Mouse (Mus musculus) right cerebral cortex, postnatal 14 days (tissue): Measurements from ENCODE around the gene Gmeb2.

Source experiments
- DNase-seq: peaks from one replicate; pipeline ENCODE4 v3.0.0; 2022

Gene Gmeb2

DNA sequence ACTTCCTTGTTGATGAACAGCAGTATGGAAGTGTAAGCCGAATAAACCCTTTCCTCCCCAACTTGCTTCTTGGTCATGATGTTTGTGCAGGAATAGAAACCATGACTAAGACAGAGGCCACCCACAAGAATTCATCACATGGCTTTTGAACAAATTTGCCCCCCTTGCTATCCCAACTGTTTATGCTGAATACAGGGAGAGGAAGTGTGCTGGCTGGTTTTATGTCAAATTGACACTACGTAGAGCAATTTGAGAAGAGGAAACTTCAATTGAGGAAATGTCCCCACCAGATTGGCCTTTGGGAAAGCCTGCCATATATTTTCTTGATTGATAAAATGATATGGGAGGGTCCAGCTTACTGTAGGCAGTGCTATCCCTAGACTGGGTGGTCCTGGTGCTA is 14.0 kb downstream of the Gmeb2 start:
- DNase-seq = no peak

DNA sequence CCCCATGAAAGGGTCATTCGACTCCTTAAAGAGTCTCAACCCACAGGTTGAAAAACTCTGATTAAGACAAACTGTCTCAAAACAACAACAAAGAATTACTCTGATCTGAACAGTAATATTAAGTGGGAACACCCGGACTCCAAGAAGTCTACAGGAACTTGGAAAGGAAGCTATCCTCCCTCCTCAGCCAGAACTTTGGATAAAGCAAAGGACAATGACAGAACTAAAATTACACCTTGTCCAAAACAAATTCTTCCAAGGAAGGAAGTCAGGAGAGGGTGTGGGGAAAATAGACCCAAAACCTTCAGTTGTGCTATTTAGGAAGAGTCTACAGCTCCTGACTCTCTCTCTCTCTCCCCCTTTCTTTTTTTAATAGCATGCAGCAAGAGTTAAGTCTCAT is 15.7 kb downstream of the Gmeb2 start:
- DNase-seq = no peak

DNA sequence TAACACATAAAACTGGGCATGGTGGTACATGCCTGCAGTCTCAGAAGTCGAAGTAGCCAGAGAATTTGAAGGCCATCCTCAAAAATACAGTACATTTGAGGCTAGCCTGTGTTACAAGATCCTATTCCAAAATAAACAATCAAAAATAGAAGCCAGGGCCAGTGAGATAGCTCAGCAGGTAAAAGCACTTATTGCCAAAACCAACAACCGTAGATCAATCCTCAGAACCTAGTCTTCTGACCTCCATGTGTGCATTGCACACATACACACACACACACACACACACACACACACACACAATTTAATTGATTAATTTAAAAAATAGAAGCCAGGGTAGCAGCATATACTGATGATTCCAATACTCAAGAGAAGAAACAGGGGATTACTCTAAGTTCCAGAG is 21.0 kb downstream of the Gmeb2 start:
- no peak for DNase-seq

DNA sequence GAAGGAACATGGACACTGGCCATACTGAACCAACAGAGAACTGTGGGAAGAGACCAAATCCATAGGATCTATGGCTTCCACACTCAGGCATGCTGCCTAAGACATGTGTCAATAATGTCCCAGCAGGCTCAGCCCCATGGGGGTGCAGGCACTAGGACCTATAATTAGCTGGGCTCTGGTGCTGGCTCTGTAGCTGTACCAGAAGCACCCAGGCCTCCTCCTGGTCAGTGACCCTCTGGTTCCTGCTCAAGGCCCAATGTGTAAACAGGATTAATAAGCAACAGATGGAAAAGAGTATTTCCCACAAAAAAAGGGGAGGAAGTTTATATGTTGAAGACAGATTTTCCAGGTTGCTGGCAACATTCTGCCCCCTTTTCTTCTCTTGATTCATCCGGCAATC is 34.6 kb downstream of the Gmeb2 start:
- DNase-seq = no peak

DNA sequence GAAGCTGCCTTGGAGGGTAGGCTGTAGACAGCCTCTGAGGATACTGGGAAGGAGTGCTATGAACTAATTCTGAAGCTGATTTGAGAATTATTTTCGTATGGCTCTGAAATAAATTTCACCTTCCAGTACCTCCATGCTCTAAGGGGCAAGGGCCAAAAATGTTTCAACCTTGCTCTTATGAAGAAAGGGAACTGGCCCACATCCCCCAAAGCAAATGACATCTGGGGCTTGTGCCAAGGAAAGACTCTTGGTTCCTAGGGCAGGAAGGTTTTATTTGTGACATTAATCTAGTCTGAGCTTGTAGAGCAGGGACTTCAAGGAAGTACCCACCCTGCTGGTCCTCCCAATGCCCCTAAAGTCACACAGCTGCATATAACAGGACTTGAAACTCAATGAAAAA is 36.0 kb downstream of the Gmeb2 start:
- DNase-seq = no peak

DNA sequence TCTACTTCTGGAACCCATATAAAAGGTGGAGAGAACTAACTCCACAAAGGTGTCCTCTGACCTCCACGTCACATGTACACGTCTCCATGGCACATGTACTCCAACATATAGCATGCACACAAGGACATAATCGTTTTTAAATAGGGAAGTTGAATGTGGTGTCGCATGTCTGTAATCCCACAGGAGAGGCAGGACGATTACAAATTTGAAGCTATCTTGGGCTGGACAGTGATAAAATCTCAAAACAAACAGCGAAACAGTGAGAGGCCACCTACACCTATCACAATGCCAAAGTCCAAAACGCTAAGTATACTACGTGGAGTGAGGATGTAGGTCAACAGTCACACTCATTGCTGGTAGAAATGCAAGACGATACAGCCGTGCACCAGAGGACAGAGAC is 38.6 kb downstream of the Gmeb2 start:
- DNase-seq = no peak

DNA sequence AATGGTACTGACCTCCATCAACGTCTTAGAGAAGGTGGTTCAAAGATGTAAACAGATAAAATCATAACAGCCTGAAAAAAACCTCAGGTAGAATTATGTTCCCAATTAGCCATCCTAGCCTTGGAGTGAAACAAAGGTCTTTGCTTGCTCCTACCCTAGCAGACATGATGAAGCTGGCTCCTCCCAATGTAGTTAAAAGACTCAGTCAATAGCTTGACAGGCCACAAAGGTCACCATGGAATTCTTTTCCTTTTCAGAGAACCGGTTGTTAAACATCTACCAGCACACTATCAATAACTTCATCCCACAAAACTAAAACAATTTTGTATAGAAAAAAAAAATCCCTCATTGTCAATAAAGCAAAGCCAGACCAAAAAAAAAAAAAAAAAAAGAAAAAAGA is 42.8 kb downstream of the Gmeb2 start:
- no peak for DNase-seq

DNA sequence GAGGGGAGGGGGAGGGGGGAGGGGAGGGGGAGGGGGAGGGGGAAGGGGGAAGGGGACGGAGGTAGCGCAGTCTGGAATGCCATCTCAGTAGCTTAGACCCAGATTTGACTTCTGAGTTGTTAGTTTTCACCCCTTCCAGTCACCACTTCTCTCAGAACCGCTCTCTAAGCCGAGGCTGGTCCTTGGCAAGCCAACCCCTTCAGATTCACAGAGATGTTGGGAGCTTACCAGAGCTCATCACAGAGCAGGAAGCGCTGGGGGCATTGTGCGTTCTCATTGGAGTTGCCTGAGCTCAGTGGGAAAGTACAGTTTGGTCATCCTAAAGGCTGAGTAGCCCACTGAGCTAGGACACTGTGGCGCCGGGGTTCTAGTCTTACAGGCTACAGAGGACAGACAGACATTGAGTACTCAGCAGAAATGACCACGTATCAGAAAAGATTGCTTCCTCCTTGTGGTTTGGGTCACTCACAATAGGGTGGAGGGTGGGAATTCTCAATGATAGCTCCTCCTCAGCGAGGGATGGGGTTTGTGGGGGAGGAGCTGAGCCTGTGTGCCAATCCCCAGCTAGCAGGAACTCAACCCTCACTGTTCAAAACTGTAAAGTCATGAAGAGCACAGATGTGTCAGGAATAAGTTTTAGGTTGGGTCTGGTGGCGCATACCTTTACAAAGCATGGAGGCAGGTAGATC is 44.0 kb downstream of the Gmeb2 start:
- no peak for DNase-seq

DNA sequence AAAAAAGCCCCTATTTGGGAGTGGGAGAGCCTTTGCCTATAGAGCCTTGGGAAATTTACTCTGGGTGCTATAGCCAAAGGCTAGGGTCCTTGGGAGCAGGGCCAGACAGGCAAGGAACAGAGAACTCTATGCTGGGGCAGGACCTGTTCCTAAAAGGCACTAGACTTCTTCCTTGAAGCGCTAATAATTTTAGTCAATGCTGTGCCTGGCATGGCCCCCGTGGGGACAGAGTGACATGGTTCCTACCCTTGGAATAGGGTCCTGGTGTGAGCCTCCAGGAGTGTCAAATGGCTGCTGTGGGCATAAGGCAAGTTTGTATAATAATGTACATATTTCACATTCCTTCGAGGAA is 45.5 kb downstream of the Gmeb2 start:
- no peak for DNase-seq

DNA sequence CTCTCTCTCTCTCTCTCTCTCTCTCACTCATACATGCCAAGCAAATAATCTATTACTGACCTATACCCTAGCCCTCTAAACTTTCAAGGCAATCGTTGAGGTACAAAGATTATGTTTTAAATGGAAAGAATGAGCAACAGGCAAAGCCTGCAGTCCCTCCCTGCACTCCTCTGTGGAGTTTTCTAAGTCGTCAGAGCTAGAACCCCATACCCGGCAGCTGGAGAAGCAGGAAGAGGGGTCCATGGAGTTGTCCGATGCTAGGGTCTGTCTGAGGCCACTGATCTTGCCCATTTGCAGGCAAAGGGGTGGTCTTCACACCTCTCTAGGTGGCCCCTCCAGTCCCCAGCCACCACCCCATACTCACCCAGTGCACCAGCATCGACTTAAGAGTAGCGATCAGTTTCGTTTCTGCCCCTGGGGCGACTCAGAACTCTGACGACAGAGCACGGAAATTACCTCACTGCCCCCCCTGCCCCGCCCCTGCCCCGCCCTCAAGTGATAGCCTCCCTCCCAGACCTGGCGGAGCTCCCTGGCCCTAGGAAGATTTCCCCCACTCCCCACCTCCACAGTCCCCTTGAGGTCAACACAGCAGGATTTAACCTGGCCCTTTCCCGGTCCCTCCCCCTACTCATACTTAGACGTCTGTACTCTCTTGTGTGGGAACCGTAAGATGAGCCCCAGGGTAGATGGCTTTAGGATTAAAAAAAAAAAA is 46.1 kb downstream of the Gmeb2 start, which contains the start of gene Helz2:
TSS of gene Helz2 (minus strand) at position 426 of the 712 bp plus-strand sequence.
- DNase-seq = no peak

DNA sequence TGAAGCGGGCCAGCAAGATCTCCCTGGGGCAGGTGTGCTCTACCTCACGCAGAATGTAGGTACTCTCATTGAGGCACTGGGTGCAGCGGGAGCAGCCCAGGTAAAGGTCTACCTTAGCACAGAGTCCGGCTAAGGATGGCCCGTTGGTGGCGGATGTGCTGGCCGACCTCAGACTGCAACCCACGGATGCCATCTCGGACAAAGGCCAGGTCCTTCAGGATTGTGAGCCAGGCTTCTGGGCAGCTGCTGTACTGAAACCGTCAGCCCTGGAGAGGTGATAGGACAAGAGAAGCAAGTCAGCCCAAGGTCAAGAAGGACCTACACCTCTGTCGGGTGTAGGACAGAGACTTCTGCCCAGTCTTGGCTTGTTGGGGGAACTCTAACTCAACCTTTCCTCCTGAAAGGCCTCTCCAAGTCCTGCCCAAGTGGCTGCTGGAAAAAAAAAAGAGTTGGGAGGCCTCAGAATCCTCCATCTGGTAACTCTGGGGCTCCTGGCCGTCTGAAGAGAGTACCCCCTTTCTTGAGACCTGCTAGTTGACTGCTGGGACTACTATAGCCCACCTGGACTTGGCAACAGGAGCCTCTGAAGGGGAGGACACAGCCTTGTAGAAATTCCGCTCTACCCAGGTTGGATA is 46.9 kb downstream of the Gmeb2 start:
- DNase-seq = no peak

DNA sequence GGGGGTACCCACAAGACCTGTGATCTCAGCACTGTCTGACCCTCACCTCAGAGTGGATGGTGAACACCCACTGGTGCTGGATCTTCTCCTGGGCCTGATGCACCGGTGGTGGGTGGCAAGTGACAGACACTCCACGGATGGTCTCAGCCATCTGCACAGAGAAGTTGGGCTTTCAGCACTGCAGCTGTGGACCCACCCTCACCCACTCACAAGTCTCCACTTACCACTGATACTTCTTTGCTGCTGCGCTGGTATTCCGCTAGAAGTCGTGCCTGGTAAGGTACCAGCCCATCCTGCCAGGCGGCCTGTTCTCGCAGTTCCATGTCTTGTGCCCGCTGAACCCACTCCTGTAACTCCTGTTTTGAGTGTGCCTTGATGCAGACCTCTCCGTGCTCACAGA is 48.6 kb downstream of the Gmeb2 start:
- DNase-seq = no peak

DNA sequence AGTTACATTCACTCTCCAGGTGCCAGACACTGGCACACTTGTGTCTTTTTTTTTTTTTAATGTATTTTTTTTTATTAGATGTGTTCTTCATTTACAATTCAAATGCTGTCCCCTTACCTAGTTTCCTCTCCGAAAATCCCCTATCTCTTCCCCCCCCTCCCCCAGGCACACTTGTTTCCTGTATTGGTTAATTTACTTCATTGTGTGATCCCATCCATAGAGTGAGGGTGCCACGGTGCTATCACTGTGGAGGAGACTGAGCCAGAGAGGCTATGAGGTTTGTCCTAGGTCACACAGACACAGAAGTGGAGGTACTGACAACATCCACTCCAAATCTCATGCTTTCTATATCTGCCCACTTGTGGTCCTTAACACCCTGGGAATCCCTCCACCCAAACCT is 49.0 kb downstream of the Gmeb2 start:
- no peak for DNase-seq

DNA sequence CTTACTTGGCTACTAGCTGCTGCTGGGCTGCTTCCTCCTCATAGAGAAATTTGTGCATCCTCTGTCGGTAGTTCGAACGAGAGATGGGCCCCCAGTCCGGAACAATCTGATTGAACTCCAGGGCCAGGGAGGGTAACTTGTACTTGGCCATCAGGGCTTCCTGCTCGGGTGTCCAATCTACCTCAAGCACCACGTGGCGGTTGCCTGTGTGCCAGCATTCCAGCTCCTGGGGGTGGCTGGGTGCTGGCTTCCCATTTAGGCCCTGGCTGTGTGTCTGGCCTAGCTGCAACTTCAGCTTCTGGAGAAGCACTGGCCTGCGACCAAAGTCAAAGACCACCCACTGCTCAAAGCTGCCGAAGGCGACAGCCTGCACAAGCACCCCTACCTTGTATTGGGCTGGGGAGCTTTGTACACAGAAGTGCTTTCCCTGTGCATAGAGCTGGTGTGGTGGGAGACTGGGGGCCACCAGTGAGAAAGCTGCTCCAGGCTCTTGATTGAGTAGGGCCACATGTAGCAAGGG is 49.7 kb downstream of the Gmeb2 start:
- DNase-seq = no peak

DNA sequence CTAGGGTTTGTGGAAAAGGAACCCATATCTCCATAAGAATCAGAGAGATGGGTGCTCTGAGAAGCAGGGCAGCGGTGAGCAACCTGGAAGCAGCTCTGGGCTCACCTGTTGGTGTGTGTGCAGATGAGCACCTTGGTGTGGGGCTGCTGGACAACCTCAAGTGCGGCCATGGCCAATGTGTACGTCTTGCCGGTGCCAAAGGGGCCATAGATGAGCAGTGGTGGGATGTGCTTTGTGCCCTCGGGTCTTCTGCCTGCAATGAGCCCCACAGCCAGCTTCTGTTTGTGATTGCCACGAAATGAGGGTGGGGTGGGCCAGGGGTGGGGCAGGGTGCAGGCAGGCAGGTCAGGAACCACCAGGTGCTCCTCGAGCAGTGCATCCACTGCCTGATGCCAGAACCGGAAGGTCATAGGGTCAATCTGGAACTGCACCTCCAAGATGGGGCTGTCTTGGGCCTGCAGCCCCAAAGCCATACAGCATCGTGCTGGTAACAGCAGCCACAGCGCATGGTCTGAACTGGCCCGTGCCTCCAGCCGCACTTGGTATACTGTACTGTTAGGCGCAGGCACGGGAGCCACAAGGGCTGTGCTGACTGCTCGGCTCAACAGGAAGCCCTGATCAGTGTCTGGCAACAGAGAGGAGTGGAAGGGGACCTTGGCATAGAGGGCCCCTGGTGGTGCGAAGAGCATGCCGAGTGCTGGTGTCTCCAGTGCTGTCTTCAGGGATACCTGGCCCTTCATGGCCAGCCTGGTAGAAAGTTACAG is 50.4 kb downstream of the Gmeb2 start:
- DNase-seq = no peak

DNA sequence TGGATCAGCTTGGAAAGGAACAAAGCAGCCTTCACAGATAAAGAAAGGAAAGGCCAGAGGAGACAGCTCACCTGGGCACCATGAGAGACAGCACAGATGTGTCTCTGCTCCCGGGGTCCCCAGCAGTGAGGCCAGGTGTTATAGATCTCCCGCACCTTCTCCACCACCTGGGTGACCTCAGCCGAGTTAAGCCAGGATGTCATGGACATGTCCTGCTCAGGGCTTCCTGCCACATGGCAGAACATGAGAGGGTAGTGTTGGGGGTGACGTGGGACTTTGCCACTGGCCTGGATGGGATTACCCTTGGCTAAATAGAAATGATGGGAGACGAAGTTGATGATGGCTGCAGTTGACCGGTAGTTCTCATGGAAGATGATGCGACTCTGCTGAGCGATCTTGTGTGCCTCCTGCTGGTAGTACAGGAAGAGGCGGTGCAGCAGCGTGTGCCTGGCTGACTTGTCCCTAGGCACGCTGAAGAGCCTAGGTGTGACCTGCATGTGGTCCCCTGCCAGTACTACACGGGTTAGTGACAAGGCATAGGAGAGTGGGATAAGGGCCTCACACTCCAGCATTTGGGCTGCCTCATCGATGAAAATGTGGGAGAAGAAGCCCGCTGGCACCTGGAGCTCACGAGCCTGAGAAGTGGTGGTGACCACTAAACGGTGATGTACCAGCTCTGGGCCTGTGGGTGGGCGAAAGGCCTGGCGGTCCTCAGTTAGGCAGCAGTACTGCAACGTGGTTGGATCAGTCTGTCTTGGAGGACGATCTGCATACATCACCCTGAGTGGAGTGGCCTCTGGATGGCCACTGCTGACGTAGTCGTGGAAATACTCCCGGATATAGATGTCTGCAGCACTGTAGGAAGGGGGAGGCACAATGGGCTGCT is 51.9 kb downstream of the Gmeb2 start:
- DNase-seq = no peak

DNA sequence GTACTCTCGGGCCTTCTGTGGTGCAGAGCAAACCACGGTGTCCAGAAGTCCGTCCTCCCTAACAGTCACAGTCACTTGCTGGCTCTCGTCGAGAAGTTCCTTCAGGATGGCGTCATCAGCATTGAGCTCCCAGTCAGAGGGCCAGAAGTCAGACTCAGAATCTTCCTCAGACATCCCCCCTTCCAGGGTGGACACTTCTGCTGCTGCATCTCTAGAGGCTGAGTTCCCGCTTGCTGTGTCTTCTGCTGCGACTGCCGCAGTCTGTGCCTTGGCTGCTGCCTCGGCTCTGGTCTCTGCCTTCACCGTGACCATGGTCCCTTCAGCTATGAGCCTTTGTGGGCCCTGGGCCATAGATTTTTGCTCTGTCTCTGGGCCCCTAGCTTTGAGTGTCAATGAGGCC is 53.2 kb downstream of the Gmeb2 start:
- DNase-seq = no peak

DNA sequence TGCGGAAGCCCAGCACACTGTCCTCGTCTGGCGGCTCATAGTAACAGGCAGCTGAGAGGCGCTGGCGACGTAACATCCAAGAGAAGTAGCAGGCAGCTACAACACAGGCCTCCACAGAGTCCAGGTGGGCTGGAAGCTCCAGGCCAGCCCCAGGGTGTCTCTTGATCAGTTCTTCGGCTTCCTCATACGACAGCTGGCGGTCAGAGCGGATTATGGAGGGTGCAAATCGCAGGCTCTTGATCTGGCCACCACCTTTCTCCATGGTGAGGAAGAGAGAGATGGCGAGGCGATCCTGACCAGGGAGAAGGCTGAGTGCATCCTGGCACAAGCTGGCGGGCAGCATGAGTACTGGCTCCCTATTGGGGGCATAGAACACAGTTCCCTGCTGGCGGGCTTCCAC is 54.4 kb downstream of the Gmeb2 start:
- DNase-seq = no peak

DNA sequence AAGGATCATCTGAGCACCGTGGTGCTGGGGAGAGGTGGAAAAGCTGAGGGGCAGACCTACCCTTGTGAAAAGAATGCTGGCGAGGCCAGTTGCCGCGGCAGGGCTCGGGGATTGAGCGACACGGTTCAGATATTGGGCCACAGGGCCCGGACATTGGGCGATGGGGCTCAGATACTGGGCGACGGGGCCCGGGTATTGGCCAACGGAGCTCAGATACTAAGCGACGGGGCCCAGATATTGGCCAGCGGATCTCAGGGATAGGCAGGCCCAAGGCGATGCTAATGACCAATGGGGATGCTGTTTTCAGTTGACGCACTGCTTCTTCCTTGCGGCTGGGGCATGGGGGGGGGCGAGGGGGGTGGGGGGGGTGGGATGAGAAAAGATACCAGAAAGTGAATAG is 56.7 kb downstream of the Gmeb2 start:
- DNase-seq = no peak

DNA sequence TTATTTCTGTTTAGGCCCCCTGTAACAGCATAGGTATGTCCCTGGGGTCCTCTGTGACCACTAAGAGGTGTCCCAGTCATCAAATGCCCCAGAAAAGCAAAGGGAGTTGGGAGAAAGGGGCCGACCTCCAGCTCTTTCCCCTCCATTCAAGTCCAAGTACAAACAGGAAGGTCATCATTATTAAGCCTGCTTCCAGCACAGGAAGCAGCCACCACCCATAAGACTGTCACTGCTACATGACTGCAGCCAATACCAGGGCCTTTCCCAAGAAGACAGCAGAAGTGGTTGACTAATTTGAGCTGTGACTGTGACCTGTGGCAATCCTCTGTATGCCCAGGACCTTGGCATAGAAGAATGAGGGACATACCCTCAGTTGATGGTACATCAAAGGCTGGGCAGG is 59.5 kb downstream of the Gmeb2 start:
- no peak for DNase-seq

DNA sequence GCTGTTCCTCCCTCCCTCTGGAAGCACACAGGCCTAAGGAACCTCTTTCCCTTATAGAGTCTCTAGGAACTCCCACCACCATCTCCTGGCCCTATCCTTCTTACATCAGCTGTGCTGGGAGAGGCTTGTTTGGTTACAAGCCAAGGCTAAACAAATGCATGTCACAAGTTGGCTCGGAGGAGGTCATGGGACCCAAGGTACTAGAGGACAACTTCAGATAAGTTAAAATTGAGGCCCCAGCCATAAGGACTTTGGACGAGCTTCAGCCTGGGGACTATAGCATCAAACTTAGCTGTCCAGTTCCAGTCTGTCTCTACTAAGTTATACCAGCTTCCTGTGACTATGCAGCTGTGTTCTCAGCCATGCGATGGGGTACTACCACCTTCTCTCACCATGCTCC is 60.7 kb downstream of the Gmeb2 start:
- no peak for DNase-seq

DNA sequence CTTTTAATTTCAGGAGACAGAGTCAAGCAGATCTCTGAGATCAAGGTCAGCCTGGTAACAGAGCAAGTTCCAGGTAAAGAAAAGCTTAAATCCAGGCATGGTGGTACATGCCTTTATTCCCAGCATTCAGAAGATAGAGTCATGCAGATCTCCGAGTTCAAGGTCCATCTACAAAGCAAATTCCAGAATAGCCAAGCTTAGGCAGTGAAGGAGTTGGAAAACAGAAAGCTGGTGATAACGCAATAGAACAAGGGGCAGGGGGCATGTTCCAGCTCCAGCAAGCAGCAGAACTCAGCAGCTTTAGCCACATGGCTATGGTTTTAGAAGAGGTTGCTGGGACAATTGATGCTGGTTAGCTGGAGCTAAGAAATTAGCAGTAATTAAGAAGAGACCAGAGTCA is 62.8 kb downstream of the Gmeb2 start:
- no peak for DNase-seq
